Mouse (Mus musculus) testis, postnatal 14 days (tissue): ENCODE results near the gene Slc9c1.

Source experiments
- DNase-seq: peaks from one replicate; pipeline ENCODE4 v3.0.0; 2021; ENCODE audit warnings: low spot score

Gene Slc9c1

GRCm38 (mm10) chr16:45625342-45625741 is 90.2 kb downstream of the Slc9c1 start:
- DNase-seq: no peak

- DNase-seq: no peak
Observed at GRCm38 (mm10) chr16:45629497-45630105, 94.5 kb downstream of the Slc9c1 start.

GRCm38 (mm10) chr16:45630347-45630960 is 95.3 kb downstream of the Slc9c1 start:
- DNase-seq: peak; percentile 19

- DNase-seq: no peak
Observed at GRCm38 (mm10) chr16:45632420-45632819, 97.3 kb downstream of the Slc9c1 start.

- no peak for DNase-seq
Observed at GRCm38 (mm10) chr16:45635826-45636225, 100.7 kb downstream of the Slc9c1 start.

- DNase-seq: no peak
Observed at GRCm38 (mm10) chr16:45640070-45640762, 105.1 kb downstream of the Slc9c1 start.

GRCm38 (mm10) chr16:45641301-45641700 is 106.2 kb downstream of the Slc9c1 start:
- DNase-seq: no peak

GRCm38 (mm10) chr16:45643944-45644343 is 108.8 kb downstream of the Slc9c1 start:
- no peak for DNase-seq

- peak; percentile 10 for DNase-seq
Observed at GRCm38 (mm10) chr16:45644380-45644779, 109.3 kb downstream of the Slc9c1 start.

- no peak for DNase-seq
Observed at GRCm38 (mm10) chr16:45651497-45651896, 116.4 kb downstream of the Slc9c1 start.

GRCm38 (mm10) chr16:45653009-45653933 is 118.2 kb downstream of the Slc9c1 start:
- no peak for DNase-seq

- peak; percentile 24 for DNase-seq
Observed at GRCm38 (mm10) chr16:45653934-45654332, 118.8 kb downstream of the Slc9c1 start, which contains the start of gene BC016579. Gene BC016579, minus strand, starts transcription at chr16:45654068.

GRCm38 (mm10) chr16:45654465-45654864 is 119.4 kb downstream of the Slc9c1 start:
- DNase-seq: no peak
